Mouse (Mus musculus) bone marrow, adult 2 months (tissue): ENCODE measurements around the gene Klk14.

Source experiments
- CTCF ChIP-seq: fragments of 200-500 bp; IDR thresholded peaks from 2 replicates; pipeline ENCODE4 v1.5.1; 2011; ENCODE audit warnings: low read length, control low read depth; ENCODE audit not compliant: control insufficient read depth, insufficient read depth
- POLR2A ChIP-seq: fragments of 200-500 bp; IDR thresholded peaks from 2 replicates; pipeline ENCODE4 v1.6.1; 2011; ENCODE audit warnings: low read depth, mild to moderate bottlenecking, control low read depth, low read length, borderline replicate concordance; ENCODE audit not compliant: control insufficient read depth

GRCm38 (mm10) chr7:43656232-43656631 is 34.0 kb upstream of the Klk14 start:
- TF ChIP-seq CTCF (no peak), POLR2A (no peak)
